In the genomic region with DNA sequence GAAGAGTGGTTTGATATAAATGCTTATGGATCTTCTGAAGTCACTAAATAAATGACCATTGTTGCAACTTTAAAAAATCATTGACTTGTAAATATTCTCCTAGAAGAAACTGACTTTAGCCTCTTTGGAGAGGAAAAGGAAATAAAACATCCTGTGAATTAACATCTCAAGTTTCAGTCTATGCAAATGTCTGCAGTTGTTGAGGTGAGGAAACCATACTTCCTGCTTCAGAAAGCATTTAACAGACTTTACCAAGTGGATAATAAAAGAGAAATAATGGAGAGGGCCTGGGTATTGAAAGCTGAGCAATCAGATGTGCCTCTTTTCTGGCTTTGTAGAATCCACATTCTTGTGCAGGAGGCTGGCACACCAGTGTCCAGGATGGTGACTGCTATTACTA, we compare ENCODE assay signal across 14 mouse cellular contexts.
"Had no signal": no experiment of that assay in that cellular context is flagged by ENCODE, and none has a peak within 500 bp of the region (broad histone marks: within the 10 kb centered on the region; RNA-seq: fewer than 3 reads in every experiment).

No protein-coding gene starts in this region.

- H3K36me3 ChIP-seq: limb, embryonic 15.5 days; liver, embryonic 12.5 days; midbrain, embryonic 15.5 days; neural tube, embryonic 12.5 days had no signal

- H3K4me3 ChIP-seq: limb, embryonic 15.5 days; liver, embryonic 12.5 days; megakaryocyte, embryonic 14.5 days; midbrain, embryonic 15.5 days; neural tube, embryonic 12.5 days had no signal

- H3K4me1 ChIP-seq: limb, embryonic 15.5 days; liver, embryonic 12.5 days; midbrain, embryonic 15.5 days; neural tube, embryonic 12.5 days had no signal

- DNase-seq: kidney, adult 8-10 months; kidney, postnatal 25 days; lung, embryonic 14.5 days; lung, postnatal 10 days; lung, postnatal 4 days; right cerebral cortex, adult 18-20 months; thymus, adult 18-20 months; thymus, postnatal 4 days had no signal

- H3K27me3 ChIP-seq: limb, embryonic 15.5 days; liver, embryonic 12.5 days; megakaryocyte, embryonic 14.5 days; midbrain, embryonic 15.5 days; neural tube, embryonic 12.5 days had no signal

- ATAC-seq: intestine, embryonic 16.5 days; liver, embryonic 12.5 days; midbrain, embryonic 15.5 days had no signal

- H3K27ac ChIP-seq: limb, embryonic 15.5 days; liver, embryonic 12.5 days; midbrain, embryonic 15.5 days; neural tube, embryonic 12.5 days had no signal
